Mouse (Mus musculus) hindbrain, postnatal 0 days (tissue): ENCODE data around the gene Alox12b. TPM values are rescaled to one million over a fixed set of nuclear protein-coding genes. Genes with fewer than 3 reads are reported as not detected.

Experiments
- ATAC-seq: fragments of 200-750 bp; cut with Nextera tagmentation; 2 replicates; pipeline ENCODE4 v1.8.0; 2017; ENCODE audit warnings: mild to moderate bottlenecking, moderate TSS enrichment, moderate library complexity
- DNase-seq: peaks from one replicate; pipeline ENCODE4 v3.0.0-alpha.2; 2015; ENCODE audit warnings: low spot score
- H3K27ac ChIP-seq: fragments of 300-500 bp; sonication (generic); 2 replicates; pipeline ENCODE4 v1.5.1; 2014; ENCODE audit warnings: mild to moderate bottlenecking
- H3K27me3 ChIP-seq: fragments of 300-500 bp; sonication (generic); 2 replicates; pipeline ENCODE4 v1.6.1; 2014; ENCODE audit warnings: low read length, mixed read lengths; ENCODE audit not compliant: insufficient read depth
- H3K36me3 ChIP-seq: fragments of 300-500 bp; sonication (generic); 2 replicates; pipeline ENCODE4 v1.6.1; 2014; ENCODE audit warnings: low read length, mixed read lengths; ENCODE audit not compliant: insufficient read depth
- H3K4me1 ChIP-seq: fragments of 300-500 bp; sonication (generic); 2 replicates; pipeline ENCODE4 v1.6.1; 2014; ENCODE audit warnings: antibody characterized with exemption, low read length, mixed read lengths; ENCODE audit not compliant: insufficient read depth
- H3K4me2 ChIP-seq: fragments of 300-500 bp; sonication (generic); 2 replicates; pipeline ENCODE4 v1.6.1; 2014; ENCODE audit warnings: low read depth, mild to moderate bottlenecking, low read length, moderate library complexity, mixed read lengths
- H3K4me3 ChIP-seq: fragments of 300-500 bp; sonication (generic); 2 replicates; pipeline ENCODE4 v1.5.1; 2014; ENCODE audit warnings: low read length
- H3K9ac ChIP-seq: fragments of 300-500 bp; sonication (generic); replicated peaks from 2 replicates; pipeline ENCODE4 v1.6.1; 2014; ENCODE audit warnings: mild to moderate bottlenecking, low read length, moderate library complexity, mixed read lengths
- H3K9me3 ChIP-seq: fragments of 300-500 bp; sonication (generic); 2 replicates; pipeline ENCODE4 v1.6.1; 2016; ENCODE audit warnings: low read length, mixed read lengths
- CTCF ChIP-seq: IDR thresholded peaks from 2 replicates; pipeline ENCODE4 v1.5.1; 2016; ENCODE audit warnings: antibody characterized with exemption, control low read depth, low read depth
- WGBS: fragments of 180-500 bp; shearing (Covaris S2); extraction: QIAGEN DNeasy Blood & Tissue Kit; methylation state at CpG from one replicate; pipeline ENCODE4 v1.1.7; 2014; 5-methylcytosine and 5-hydroxymethylcytosine counted together
- polyA plus RNA-seq: library from polyadenylated mRNA; unstranded; fragments of >200 nt; fragmentation: Nextera tagmentation; extraction: Ambion mirVana; gene quantifications from 2 replicates; pipeline ENCODE4 v1.2.1, GENCODE M21; 2015
- total RNA-seq: library from RNA; depleted of rRNA; stranded (reverse); fragments of >200 nt; gene quantifications from 2 replicates; pipeline ENCODE4 v1.2.3, GENCODE M21; 2014

Alox12b gene
- total and polyA plus RNA-seq, 2 experiments from 2014 or later: 1.1 to 2.0 TPM

DNA sequence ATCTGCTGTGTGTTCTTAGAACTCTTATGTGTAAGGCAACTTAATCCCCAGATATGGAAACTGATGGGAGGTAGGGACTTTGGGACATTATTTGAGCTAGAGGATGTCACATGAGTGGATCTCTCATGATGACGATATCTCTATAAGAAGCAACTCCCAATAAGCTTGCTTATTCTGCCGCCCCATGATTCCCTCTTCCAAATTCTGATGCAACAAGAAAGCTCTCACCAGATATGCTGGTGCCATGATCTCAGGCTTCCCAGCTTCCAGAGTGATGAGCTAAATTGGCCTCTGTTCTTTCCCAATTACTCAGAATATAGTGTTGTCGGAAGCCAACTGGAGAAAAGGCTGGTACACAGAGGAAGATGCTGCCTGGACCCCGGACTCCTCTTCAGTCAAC lies 44.9 kb upstream of the Alox12b start:
- Histone ChIP-seq H3K36me3 (peaks cover 27% of the 10 kb centered on the region), H3K4me3 (no peak overlapping the region), H3K27ac (no peak overlapping the region), H3K9ac (no peak overlapping the region), H3K4me1 (no peaks in the 10 kb centered on the region), H3K27me3 (no peaks in the 10 kb centered on the region), H3K9me3 (no peaks in the 10 kb centered on the region), H3K4me2 (peak overlapping the region; percentile 10; the same call in 1 of the 2 replicates)
- WGBS: 62% methylated on average over 4 of the region's 4 CpGs
- DNase-seq: peak; percentile 24
- no peak for ATAC-seq
- no peak for TF ChIP-seq CTCF

DNA sequence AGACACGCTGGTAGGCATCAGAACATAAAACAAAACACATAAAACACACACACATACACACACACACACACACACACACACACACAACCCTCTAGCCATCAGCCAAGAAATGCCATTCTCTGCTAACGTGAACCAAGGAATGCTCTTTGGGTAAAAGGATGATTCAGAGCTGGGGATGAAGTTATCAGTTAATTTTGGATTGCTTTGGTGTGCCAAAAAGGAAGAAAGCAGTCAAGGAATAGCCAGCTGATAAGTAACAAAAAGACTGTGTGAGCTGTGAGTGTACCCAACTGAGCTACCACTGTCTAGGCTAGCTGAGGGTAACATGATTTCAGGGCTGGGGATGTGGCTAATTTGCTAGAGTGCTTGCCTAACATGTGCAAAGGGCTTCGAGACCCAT lies 42.8 kb upstream of the Alox12b start:
- 70% methylated on average over 3 of the region's 3 CpGs for WGBS
- Histone ChIP-seq H3K4me1 (no peaks in the 10 kb centered on the region), H3K27ac (no peak overlapping the region), H3K9ac (no peak overlapping the region), H3K27me3 (no peaks in the 10 kb centered on the region), H3K36me3 (peaks cover 6% of the 10 kb centered on the region; the same call in 1 of the 2 replicates), H3K4me3 (no peak overlapping the region), H3K4me2 (no peak overlapping the region), H3K9me3 (no peaks in the 10 kb centered on the region)
- TF ChIP-seq CTCF: no peak
- DNase-seq (no peak), ATAC-seq (no peak)

DNA sequence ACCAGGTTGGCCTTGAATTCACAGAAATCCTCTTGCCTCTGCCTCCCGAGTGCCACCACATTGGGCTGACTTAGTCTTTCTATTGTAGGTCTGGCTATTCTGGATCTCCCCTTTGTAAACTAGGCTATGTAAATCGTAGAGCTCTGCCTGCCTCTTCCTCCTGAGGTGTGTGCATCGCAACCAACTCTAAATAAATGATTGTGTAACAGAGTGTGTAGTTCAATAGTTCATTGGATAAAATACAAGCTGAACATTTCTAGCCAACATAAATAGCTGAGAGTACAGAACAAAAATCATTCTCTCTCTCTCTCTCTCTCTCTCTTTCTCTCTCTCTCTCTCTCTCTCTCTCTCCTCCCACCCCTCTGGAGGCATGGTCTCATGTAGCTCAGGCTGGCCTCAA lies 42.2 kb upstream of the Alox12b start:
- Histone ChIP-seq H3K4me1 (no peaks in the 10 kb centered on the region), H3K4me2 (no peak overlapping the region), H3K27ac (no peak overlapping the region), H3K27me3 (no peaks in the 10 kb centered on the region), H3K36me3 (0 out of 2 replicates have a peak, but pooled peaks cover under 1% of the 10 kb centered on the region), H3K4me3 (no peak overlapping the region), H3K9ac (no peak overlapping the region), H3K9me3 (no peaks in the 10 kb centered on the region)
- 80% methylated on average over 3 of the region's 3 CpGs for WGBS
- ATAC-seq: no peak
- no peak for TF ChIP-seq CTCF
- no peak for DNase-seq

DNA sequence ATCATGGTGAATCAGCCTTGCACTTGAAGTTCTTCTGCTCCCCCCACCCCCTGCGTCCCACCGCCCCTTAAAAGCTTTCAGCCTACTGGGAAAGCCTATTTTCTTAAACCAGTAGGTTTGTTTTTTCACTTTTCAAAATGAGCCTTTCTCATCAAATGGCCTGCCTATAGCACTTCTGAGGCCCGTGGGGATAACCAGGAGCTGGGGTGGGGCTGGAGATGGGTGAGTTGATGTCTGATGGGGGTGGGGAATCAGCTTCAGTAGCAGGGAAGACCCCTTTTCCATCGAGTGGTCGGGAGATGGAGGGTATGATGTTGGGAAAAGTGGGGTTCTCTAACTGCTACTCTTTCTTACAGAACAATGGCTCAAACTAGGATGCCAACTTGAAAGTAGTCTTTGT lies 39.9 kb upstream of the Alox12b start:
- 0 out of 2 replicates have a peak overlapping the region, but pooled peaks have one; percentile 83 for H3K4me3 ChIP-seq
- DNase-seq (no peak), ATAC-seq (no peak)
- 58% methylated on average over 5 of the region's 5 CpGs for WGBS
- H3K9ac ChIP-seq: no peak overlapping the region
- no peak for TF ChIP-seq CTCF
- H3K4me2 ChIP-seq: peak overlapping the region; percentile 97
- no peaks in the 10 kb centered on the region for H3K9me3 ChIP-seq
- no peaks in the 10 kb centered on the region for H3K36me3 ChIP-seq
- H3K27ac ChIP-seq: 0 out of 2 replicates have a peak overlapping the region, but pooled peaks have one; percentile 78
- H3K27me3 ChIP-seq: no peaks in the 10 kb centered on the region
- H3K4me1 ChIP-seq: peaks cover 15% of the 10 kb centered on the region

DNA sequence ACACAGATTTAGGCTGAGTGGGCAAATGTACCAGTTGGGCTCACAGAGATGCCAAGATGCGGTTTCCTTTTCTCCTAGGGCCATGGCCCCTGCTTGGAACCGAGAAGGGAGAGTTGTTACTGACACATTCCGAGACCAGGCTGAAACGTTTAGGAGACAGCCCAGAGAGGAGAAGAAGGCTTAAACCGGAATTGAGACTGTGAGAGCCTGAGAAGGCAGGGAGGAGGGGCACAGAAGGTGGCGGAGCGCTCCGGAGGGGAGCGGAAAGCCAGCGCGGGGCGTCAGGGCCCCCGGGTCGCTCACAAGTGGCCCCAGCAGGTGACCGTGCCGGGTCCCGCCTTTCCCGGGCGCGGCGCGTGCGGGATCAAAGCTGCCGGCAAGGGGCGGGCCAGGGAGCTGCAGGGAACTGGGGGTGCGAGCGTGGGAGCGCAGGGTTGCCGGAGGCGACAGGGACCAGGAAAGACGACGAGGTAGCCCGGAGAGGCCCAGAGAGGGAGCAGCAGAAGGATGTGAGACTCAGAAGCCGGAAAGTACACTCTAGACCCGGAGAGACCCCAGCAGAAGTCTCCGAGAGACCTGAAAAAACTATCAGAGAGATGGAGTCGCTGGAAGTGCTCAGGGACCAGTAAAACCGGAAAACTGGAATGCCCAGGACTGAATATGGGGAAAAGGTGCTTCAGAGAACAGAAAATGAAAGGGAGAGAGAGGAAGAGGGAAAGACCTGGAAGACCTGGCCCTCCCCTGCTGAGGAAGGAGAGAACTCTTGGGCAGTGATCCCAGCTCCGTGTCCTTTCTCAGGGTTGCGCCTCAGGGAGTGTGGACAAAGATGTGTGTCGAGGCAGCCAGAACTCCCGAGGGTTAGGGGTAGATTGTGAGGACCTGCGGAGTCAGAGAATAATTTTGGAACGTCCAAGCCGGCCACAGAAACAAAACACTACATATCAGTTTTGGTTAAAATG lies 38.8 kb upstream of the Alox12b start:
- Histone ChIP-seq H3K4me1 (peaks cover 15% of the 10 kb centered on the region), H3K4me3 (peak overlapping the region; percentile 83), H3K9me3 (no peaks in the 10 kb centered on the region), H3K27ac (peak overlapping the region; percentile 78), H3K36me3 (no peaks in the 10 kb centered on the region), H3K27me3 (no peaks in the 10 kb centered on the region), H3K9ac (peak overlapping the region; percentile 78), H3K4me2 (peak overlapping the region; percentile 97)
- peak; percentile 48 for DNase-seq
- WGBS: under 1% methylated on average over 45 of the region's 45 CpGs
- ATAC-seq: 0 out of 2 replicates have a peak, but pooled peaks have one; percentile 10
- no peak for TF ChIP-seq CTCF

DNA sequence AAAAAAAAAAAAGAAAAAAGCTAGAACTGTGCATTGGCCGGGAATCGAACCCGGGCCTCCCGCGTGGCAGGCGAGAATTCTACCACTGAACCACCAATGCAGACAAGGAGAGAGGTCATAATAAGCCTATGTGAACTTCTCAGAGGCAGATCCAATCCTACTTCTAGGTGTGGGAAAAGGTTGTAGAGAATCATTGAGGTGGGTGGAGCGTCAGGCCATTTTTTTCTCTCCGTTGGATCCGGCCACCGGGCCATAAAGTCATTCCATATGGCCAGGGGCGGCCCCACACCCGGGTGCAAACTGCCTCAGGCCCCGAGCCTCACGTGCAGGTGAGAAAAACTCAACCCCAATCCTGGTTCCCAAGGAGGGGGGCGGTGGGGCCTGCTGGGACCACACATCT lies 38.0 kb upstream of the Alox12b start:
- peak; percentile 28; the same call in 1 of the 2 replicates for ATAC-seq
- no peaks in the 10 kb centered on the region for H3K36me3 ChIP-seq
- no peak overlapping the region; the same call in 1 of the 2 replicates for H3K9ac ChIP-seq
- H3K4me1 ChIP-seq: peaks cover 15% of the 10 kb centered on the region
- DNase-seq: peak; percentile 92
- no peaks in the 10 kb centered on the region for H3K9me3 ChIP-seq
- peak overlapping the region; percentile 97 for H3K4me2 ChIP-seq
- H3K27ac ChIP-seq: no peak overlapping the region
- peak overlapping the region; percentile 83 for H3K4me3 ChIP-seq
- WGBS: under 1% methylated on average over 15 of the region's 15 CpGs
- no peak for TF ChIP-seq CTCF
- no peaks in the 10 kb centered on the region for H3K27me3 ChIP-seq
